In genomic region chr16:95893534-95894290, GRCm38 (mm10) we compare ENCODE assay signal across 12 mouse cellular contexts.
DNase-seq lines count a peak whose midpoint lies in the region; ATAC-seq lines count a peak whose summit lies in the region.
"Had no signal": no experiment of that assay in that cellular context is flagged by ENCODE, and none has a peak within 500 bp of the region (broad histone marks: within the 10 kb centered on the region; RNA-seq: fewer than 3 reads in every experiment).

No protein-coding gene starts in this region.

- intact Hi-C loops in left cerebral cortex, postnatal 25 days (cut with DNase I), result no loop called here

- ATAC-seq in monocyte, adult 5-6 weeks (replicated peaks; ENCODE audit: insufficient number of reproducible peaks, low FRiP score, low TSS enrichment, poor library complexity, severe bottlenecking), result peak; percentile 82

- DNase-seq in gastrocnemius, postnatal 10 days, result peak; percentile 1
- DNase-seq in gastrocnemius, adult 18-20 months (ENCODE audit: low spot score), result no peak
- peak; percentile 1 for DNase-seq in urinary bladder, postnatal 25 days (ENCODE audit: low spot score)
- DNase-seq in urinary bladder, adult 18-20 months (ENCODE audit: low spot score in 2 of 2), result no peak
- no peak for DNase-seq in left cerebral cortex, postnatal 25 days (ENCODE audit: low spot score in 2 of 2)
- DNase-seq in cerebellum, adult 9-10 months, result no peak
- DNase-seq in ovary, postnatal 10 days (ENCODE audit: low spot score), result no peak
- DNase-seq: cerebellum, postnatal 36 days; gastrocnemius, postnatal 14 days; layer of hippocampus, adult 9-11 months; right cerebral cortex, adult 18-20 months had no signal

Comparison
In these comparisons a context has a peak if more than half of its experiments do, and no peak if none do; other contexts are left out.
1. DNase-seq: peak in gastrocnemius, postnatal 10 days (single experiment) and urinary bladder, postnatal 25 days (single experiment); none in gastrocnemius, adult 18-20 months (single experiment), urinary bladder, adult 18-20 months (0 of 2), left cerebral cortex, postnatal 25 days (0 of 2), cerebellum, adult 9-10 months (single experiment) and ovary, postnatal 10 days (single experiment).